In genomic region chr8:126829376-126830241, GRCm38 (mm10) we compare ENCODE assay signal across 7 mouse cellular contexts.
DNase-seq lines count a peak whose midpoint lies in the region; ATAC-seq and TF ChIP-seq lines count a peak whose summit lies in the region.

No protein-coding gene starts in this region.

- no peak overlapping the region for H3K4me3 ChIP-seq in intestine, embryonic 15.5 days (replicated peaks)
- H3K4me3 ChIP-seq in liver, embryonic 14.5 days (ENCODE audit: insufficient read depth in 1 of 2, low read depth in 2 of 2, low read length in 2 of 2), result no peak overlapping the region
- H3K4me3 ChIP-seq in forebrain, embryonic 13.5 days, result no peak overlapping the region

- H3K27ac ChIP-seq in intestine, embryonic 15.5 days, result peak overlapping the region; percentile 84
- peak overlapping the region; percentile 27; the same call in 1 of the 2 replicates for H3K27ac ChIP-seq in liver, embryonic 14.5 days
- no peak overlapping the region for H3K27ac ChIP-seq in forebrain, embryonic 13.5 days

- ATAC-seq in intestine, embryonic 15.5 days, result peak; percentile 80
- ATAC-seq in liver, embryonic 14.5 days (ENCODE audit: insufficient read depth), result peak; percentile 24
- ATAC-seq in forebrain, embryonic 13.5 days, result no peak

- no peak overlapping the region for H3K9ac ChIP-seq in intestine, embryonic 15.5 days
- H3K9ac ChIP-seq in liver, embryonic 14.5 days (replicated peaks), result no peak overlapping the region
- no peak overlapping the region for H3K9ac ChIP-seq in forebrain, embryonic 13.5 days

- 61% methylated on average over 17 of the region's 17 CpGs for WGBS in intestine, embryonic 15.5 days
- WGBS in liver, embryonic 14.5 days (ENCODE audit: insufficient replicate concordance), result 48% methylated on average over 17 of the region's 17 CpGs
- WGBS in forebrain, embryonic 13.5 days, result 84% methylated on average over 17 of the region's 17 CpGs

- no peak for TF ChIP-seq CTCF in liver, embryonic 14.5 days (IDR thresholded peaks at IDR 0.05; ENCODE audit: low read depth)

- peaks cover 72% of the 10 kb centered on the region for H3K4me1 ChIP-seq in intestine, embryonic 15.5 days (replicated peaks)
- peaks cover 41 to 80% of the 10 kb centered on the region in 2 experiments for H3K4me1 ChIP-seq in liver, embryonic 14.5 days (replicated peaks; ENCODE audit: control insufficient read depth in 2 of 2, insufficient read depth in 2 of 2, low read length in 1 of 2)
- peaks cover 51% of the 10 kb centered on the region for H3K4me1 ChIP-seq in forebrain, embryonic 13.5 days

- TF ChIP-seq EP300 in liver, embryonic 14.5 days (IDR thresholded peaks at IDR 0.05; ENCODE audit: low read depth), result no peak

- peak; percentile 78 for DNase-seq in urinary bladder, postnatal 14 days (ENCODE audit: low spot score)
- no peak for DNase-seq in urinary bladder, postnatal 25 days (ENCODE audit: low spot score)
- DNase-seq in liver, embryonic 14.5 days (ENCODE audit: low read depth in 3 of 3, low spot score in 3 of 3), result no peak
- no peak for DNase-seq in natural killer cell, adult 2 months (ENCODE audit: low spot score in 2 of 2)
- DNase-seq in layer of hippocampus, postnatal 36 days, result no peak

- no peaks in the 10 kb centered on the region for H3K27me3 ChIP-seq in intestine, embryonic 15.5 days (replicated peaks)
- H3K27me3 ChIP-seq in liver, embryonic 14.5 days (ENCODE audit: control insufficient read depth, insufficient read depth, low read length), result no peaks in the 10 kb centered on the region
- H3K27me3 ChIP-seq in forebrain, embryonic 13.5 days, result no peaks in the 10 kb centered on the region

- H3K9me3 ChIP-seq in intestine, embryonic 15.5 days, result no peaks in the 10 kb centered on the region
- H3K9me3 ChIP-seq in liver, embryonic 14.5 days (ENCODE audit: control insufficient read depth, low read length), result no peaks in the 10 kb centered on the region
- no peaks in the 10 kb centered on the region for H3K9me3 ChIP-seq in forebrain, embryonic 13.5 days (replicated peaks)

- H3K36me3 ChIP-seq in intestine, embryonic 15.5 days, result no peaks in the 10 kb centered on the region
- H3K36me3 ChIP-seq in liver, embryonic 14.5 days (replicated peaks; ENCODE audit: control insufficient read depth, insufficient read depth, low read depth), result no peaks in the 10 kb centered on the region
- H3K36me3 ChIP-seq in forebrain, embryonic 13.5 days (ENCODE audit: poor library complexity, severe bottlenecking), result no peaks in the 10 kb centered on the region

- peak overlapping the region; percentile 33 for H3K4me2 ChIP-seq in intestine, embryonic 15.5 days (replicated peaks)
- H3K4me2 ChIP-seq in liver, embryonic 14.5 days (ENCODE audit: low read depth), result no peak overlapping the region
- no peak overlapping the region for H3K4me2 ChIP-seq in forebrain, embryonic 13.5 days
